Mouse (Mus musculus) liver, adult 2 months (tissue): ENCODE measurements around the gene Srbd1.

Source experiments
- CTCF ChIP-seq: fragments of 200-500 bp; IDR thresholded peaks from 2 replicates; pipeline ENCODE4 v1.5.1; 2011; ENCODE audit warnings: low read depth, low read length, control low read depth
- POLR2A ChIP-seq: fragments of 200-500 bp; IDR thresholded peaks from 2 replicates; pipeline ENCODE4 v1.6.1; 2011; ENCODE audit warnings: low read length, control low read depth; ENCODE audit not compliant: insufficient read depth; ENCODE audit errors: extremely low read depth

GRCm38 (mm10) chr17:85942123-85942522 lies 202.9 kb downstream of the Srbd1 start:
- TF ChIP-seq POLR2A (no peak), CTCF (no peak)
